In the genomic region with DNA sequence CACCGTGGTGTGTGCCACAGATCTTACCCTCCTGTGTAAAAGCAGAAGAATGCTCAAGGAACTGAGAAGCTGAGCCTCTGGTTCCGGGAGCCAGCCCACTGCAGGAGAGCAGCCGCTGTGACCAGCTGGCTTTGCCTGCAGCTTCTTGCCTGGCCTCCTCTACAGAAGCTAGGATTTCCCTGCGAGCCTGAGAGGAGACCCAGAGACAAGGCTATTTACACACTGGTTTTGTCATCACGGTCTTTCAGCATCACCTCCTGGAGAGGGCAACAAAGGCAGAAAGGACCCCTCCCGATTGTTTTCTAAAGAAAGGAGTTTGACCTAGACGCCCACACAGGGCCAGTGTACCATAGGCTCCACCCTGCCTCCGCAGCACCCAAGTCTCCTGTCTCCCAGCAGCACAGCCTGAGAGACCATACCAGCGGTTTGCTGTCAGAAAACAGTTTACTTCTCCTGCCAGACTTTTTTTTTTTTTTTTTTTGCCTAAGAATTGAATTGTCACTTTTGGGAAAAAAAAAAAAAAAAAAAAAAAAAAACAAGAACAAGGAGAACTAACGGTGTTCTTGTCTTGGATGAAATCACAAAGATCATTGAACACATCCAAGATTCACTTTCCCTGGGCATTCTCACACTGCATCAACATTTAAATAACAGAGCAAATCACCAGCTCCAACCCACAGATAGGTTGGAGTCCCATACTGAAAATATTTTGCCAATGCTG, we compare ENCODE assay signal across 8 mouse cellular contexts.
DNase-seq lines count a peak whose midpoint lies in the region; ATAC-seq and TF ChIP-seq lines count a peak whose summit lies in the region.
"Had no signal": no experiment of that assay in that cellular context is flagged by ENCODE, and none has a peak within 500 bp of the region (broad histone marks: within the 10 kb centered on the region; RNA-seq: fewer than 3 reads in every experiment).

No protein-coding gene starts in this region.

- no peaks in the 10 kb centered on the region for H3K9me3 ChIP-seq in lung, embryonic 15.5 days

- WGBS in lung, embryonic 15.5 days = 7% methylated on average over 10 of the region's 10 CpGs
- WGBS in olfactory bulb, adult 2 months = 16% methylated on average over 10 of the region's 10 CpGs

- H3K36me3 ChIP-seq in lung, embryonic 15.5 days = no peaks in the 10 kb centered on the region

- H3K4me2 ChIP-seq in lung, embryonic 15.5 days = peak overlapping the region; percentile 49

- no peak for TF ChIP-seq POLR2A in cortical plate, adult 2 months (IDR thresholded peaks at IDR 0.05; ENCODE audit: extremely low read depth, insufficient read depth, low read length)
- TF ChIP-seq POLR2A in olfactory bulb, adult 2 months (IDR thresholded peaks at IDR 0.05; ENCODE audit: insufficient read depth, low read depth, low read length) = no peak

- intact Hi-C loops in left cerebral cortex, postnatal 14 days (cut with DNase I) = no loop called here

- peak; percentile 23 for DNase-seq in left cerebral cortex, postnatal 14 days (ENCODE audit: low spot score in 2 of 2)
- no peak for DNase-seq in left cerebral cortex, adult 11 months (ENCODE audit: low spot score)
- no peak for DNase-seq in thymus, postnatal 25 days

- no peak for TF ChIP-seq CTCF in cortical plate, adult 2 months (IDR thresholded peaks at IDR 0.05; ENCODE audit: extremely low read depth, insufficient read depth, low read length)
- no peak for TF ChIP-seq CTCF in olfactory bulb, adult 2 months (IDR thresholded peaks at IDR 0.05; ENCODE audit: insufficient read depth, low read depth, low read length)

- peak overlapping the region; percentile 74; the same call in 1 of the 2 replicates for H3K27ac ChIP-seq in cortical plate, adult 2 months (ENCODE audit: insufficient read depth, low read length)
- H3K27ac ChIP-seq in lung, embryonic 15.5 days = 0 out of 2 replicates have a peak overlapping the region, but pooled peaks have one; percentile 8
- no peak overlapping the region for H3K27ac ChIP-seq in olfactory bulb, adult 2 months (ENCODE audit: insufficient read depth, low read depth, low read length)

- H3K27me3 ChIP-seq in lung, embryonic 15.5 days = no peaks in the 10 kb centered on the region
- H3K27me3 ChIP-seq: megakaryocyte, embryonic 14.5 days had no signal

- peaks cover 7% of the 10 kb centered on the region for H3K4me1 ChIP-seq in cortical plate, adult 2 months (ENCODE audit: control insufficient read depth, insufficient read depth, low read length)
- peaks cover 18% of the 10 kb centered on the region for H3K4me1 ChIP-seq in lung, embryonic 15.5 days
- peaks cover 5% of the 10 kb centered on the region for H3K4me1 ChIP-seq in olfactory bulb, adult 2 months (ENCODE audit: control insufficient read depth, insufficient read depth, low read length)
- H3K4me1 ChIP-seq: megakaryocyte, embryonic 14.5 days had no signal

- peak; percentile 79 for ATAC-seq in granulocyte monocyte progenitor cell, adult 5-6 weeks (replicated peaks; ENCODE audit: poor library complexity, severe bottlenecking)
- ATAC-seq in lung, embryonic 15.5 days (ENCODE audit: borderline replicate concordance, extremely low read depth, low FRiP score, low TSS enrichment) = peak; percentile 74; the same call in 1 of the 2 replicates

- 0 out of 2 replicates have a peak overlapping the region, but pooled peaks have one; percentile 4 for H3K9ac ChIP-seq in lung, embryonic 15.5 days

- peak overlapping the region; percentile 39 for H3K4me3 ChIP-seq in cortical plate, adult 2 months (ENCODE audit: insufficient read depth, low read length)
- peak overlapping the region; percentile 5 for H3K4me3 ChIP-seq in lung, embryonic 15.5 days
- H3K4me3 ChIP-seq in olfactory bulb, adult 2 months (ENCODE audit: insufficient read depth, low read depth, low read length) = peak overlapping the region; percentile 0; the same call in 1 of the 2 replicates
- H3K4me3 ChIP-seq: megakaryocyte, embryonic 14.5 days had no signal

Comparison
In these comparisons a context has a peak if more than half of its experiments do, and no peak if none do; other contexts are left out.
1. DNase-seq: peak in left cerebral cortex, postnatal 14 days (2 of 2); none in left cerebral cortex, adult 11 months (single experiment) and thymus, postnatal 25 days (single experiment).
2. Peak in every context shown above with its lines, with median percentiles within 50 percentile points of each other: H3K4me3 ChIP-seq.